ENCODE assay signal across 6 mouse cellular contexts in the genomic region with DNA sequence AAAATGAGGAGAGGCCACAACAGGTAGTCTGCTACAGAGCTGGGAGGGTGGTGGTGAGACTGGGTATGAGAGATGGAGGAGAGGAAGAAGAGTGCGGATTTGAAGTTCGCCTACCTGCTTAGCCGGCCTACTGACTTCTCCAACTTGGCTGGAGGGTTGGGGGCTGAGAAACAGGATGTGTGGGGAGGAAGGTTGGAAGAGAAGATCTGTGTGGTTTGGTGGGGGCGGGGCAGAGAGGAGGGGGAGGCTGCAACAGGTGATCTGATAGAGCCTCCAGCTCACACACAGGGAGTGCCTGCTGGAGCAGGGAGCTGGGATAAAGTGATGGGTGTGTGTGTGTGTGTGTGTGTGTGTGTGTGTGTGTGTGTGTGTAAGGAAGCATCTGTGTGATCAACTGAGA.
"Had no signal": no experiment of that assay in that cellular context is flagged by ENCODE, and none has a peak within 500 bp of the region (broad histone marks: within the 10 kb centered on the region; RNA-seq: fewer than 3 reads in every experiment).

No protein-coding gene starts in this region.

- DNase-seq: kidney, adult 2 months; kidney, postnatal 10 days; kidney, postnatal 36 days; left cerebral cortex, postnatal 4 days; liver, postnatal 0 days; lung, embryonic 14.5 days had no signal
